Mouse (Mus musculus): Measurements from ENCODE around the gene Nabp2. TPM values are rescaled to one million over a fixed set of nuclear protein-coding genes. Genes with fewer than 3 reads are reported as not detected.

Gene Nabp2
- polyA plus RNA-seq (2014; fragmentation: Illumina TruSeq; extraction: RNeasy Lipid Tissue Mini Kit (QIAGEN cat#74804); ENCODE audit: low read depth, low replicate concordance): 32.8 TPM

DNA sequence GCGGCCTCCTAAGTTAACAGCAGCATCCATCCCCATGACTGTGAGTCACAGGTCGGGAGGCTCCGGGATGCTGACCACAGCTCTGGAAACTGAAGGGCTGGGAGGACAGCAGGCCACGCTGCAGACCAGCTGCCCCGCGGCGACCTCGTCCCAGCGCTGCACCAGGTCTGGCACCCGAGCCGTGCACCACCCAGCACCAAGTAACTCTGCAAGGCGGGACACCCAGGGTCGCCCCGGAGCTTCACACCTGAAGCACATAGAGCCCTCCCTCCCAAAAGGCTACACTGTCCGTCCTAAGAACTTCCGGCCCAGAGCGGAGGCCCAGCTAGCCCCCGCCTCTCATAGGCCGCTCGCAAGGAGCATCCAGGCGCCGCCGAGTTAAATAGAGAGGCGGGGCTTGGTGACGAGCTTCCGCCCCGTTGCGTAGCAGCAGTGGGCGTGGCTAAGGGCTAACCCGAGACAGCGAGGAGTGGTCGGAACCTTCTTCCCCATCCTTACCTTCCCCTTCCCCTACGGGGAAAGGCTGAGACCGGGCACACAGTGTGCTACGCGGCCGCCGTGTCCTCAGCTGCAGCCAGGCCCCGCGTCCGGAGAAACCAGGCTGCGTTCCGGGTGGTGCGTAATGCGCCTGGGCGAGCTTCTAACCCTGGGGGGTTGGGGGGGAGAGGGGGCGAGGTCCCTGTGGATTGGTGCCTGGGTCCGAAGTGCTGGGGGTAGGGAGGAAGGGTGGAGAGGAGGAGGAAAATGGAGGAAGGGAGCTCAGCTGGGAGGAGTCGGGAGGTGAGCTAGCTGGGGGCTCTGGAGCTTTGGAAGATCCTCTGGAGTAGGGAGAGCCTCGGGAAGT is at the start of gene Nabp2, which contains the start of gene Rnf41:
Gene Nabp2 (minus strand): TSS at position 282 of the 844 bp plus-strand sequence.
Gene Rnf41 (plus strand): TSS at position 447 of the 844 bp plus-strand sequence.

DNA sequence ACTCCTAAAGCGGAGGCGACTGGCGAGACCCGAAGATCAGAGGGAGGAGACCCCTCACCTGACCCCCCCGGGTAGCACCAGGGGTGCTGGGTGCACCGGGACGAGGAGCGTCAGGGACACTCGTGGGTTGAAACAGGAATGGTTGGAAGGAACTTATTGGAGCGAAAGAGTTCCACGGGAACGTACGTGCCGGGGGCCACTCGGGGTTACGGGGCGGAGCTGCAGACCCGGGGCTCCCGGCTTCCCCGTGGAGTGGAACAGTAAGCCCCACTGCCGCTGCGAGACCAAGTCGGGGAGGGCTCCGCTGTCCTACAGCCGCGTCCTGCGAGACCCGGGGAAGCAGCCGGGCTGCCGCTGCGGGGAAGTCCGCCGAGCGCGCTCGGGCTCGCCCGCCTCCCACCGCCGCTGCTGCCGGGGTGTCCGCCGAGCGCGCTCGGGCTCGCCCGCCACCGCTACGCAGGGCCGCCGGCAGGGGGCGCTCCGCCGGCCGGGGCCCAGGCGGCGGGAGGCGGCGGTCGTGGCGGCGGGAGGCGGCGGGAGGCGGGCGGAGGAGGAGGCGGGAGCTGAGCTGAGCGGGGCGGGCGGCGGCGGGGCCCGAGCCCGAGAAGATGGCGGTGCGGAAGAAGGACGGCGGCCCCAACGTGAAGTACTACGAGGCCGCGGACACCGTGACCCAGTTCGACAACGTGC is 47.6 kb upstream of the Nabp2 start, which contains the start of gene Smarcc2:
Gene Smarcc2 (plus strand): TSS at position 530 of the 690 bp plus-strand sequence.

GRCm38 (mm10) chr10:128401056-128401455 is 10.2 kb downstream of the Nabp2 start, which contains the start of gene Slc39a5:
Gene Slc39a5, minus strand, starts transcription at chr10:128401229.

DNA sequence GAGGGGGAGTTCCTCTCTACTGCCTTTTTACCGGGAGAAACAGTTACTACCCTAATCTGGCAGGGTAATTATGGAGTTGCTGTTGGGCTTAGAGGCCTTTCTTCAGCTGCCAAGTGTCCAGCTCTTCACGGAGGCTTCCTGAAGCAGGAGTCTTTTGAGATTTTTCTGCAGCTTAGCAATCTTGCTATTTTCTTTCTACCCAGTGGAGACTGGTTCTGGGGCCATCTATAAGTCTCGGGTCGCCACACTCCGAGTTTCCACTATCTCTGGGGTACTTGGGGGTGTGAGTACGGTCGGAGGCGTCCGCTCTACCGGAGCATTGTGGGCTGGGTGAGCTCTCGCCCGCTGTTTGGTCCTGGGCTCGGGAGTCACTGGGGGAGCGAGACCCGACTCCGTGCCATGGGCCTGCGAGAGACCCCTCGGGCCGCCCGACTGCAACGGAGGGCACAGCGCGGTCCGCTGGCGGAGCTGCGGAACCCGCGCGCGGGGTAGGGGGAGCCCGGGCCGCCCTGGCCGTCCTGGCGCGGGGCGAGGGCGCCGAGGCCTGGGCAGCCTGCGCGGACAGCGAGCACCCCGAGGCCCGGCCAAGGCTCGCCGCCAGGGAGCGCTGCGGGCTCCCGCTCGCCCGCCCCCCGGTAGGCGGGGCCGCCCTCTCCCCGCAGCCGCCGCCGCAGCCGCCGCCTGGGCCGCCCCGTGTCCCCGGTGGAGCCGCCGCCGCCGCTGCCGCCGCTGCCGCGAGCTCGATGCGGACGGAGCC is 34.7 kb downstream of the Nabp2 start, which contains the start of gene Ankrd52:
Gene Ankrd52 (plus strand): TSS at position 661 of the 757 bp plus-strand sequence.

DNA sequence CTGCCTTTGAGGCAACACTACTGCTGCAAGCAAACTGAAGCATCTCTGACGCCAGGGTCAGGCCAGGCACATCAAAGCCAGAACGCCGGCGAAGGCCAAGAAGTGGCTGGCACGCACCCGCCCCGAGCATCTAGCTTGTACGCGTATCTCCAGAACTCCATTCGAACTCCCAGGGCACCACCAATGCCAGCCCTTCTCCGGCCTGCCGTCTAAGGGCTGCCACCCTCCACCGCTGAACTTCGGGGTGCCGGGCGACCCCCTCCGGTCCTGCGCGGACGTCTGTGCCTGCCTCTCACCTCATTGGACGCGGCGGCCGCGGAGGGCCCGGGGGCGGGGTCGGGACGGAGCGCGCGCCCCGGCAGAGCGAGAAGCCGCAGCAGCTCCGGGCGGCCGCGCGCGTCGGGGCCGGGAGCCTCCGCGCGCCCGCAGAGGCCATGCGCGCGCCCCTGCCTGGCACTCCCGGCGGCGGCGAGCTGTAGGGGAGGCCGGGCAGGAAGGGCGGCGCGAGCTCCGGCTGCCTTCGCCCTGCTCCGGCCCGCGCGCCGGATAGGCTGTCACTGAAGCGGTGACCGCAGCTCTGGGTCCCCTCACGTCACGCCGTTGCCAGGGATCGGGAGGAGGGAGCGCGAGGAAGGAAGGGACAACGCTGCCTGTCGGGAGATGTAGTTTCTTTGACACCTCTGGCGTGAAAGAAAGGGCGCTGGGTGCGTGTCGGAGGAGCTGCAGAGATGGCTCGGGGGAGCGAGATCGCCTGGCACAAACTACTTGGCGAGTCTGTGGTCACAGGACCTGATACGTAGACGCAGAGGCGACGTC is 42.7 kb downstream of the Nabp2 start, which contains the start of gene Coq10a:
Gene Coq10a (minus strand): TSS at position 596 of the 816 bp plus-strand sequence.

Other genes with a start within 250 kb of the Nabp2 start
- gene Rbms2, start 231.2 kb downstream of the Nabp2 start, polyA plus RNA-seq (2014; fragmentation: Illumina TruSeq; extraction: RNeasy Lipid Tissue Mini Kit (QIAGEN cat#74804); ENCODE audit: low read depth, low replicate concordance): 27.8 TPM
- gene Gls2, start 217.0 kb downstream of the Nabp2 start, polyA plus RNA-seq (2014; fragmentation: Illumina TruSeq; extraction: RNeasy Lipid Tissue Mini Kit (QIAGEN cat#74804); ENCODE audit: low read depth, low replicate concordance): not detected
- 9.9 TPM for gene Spryd4, start 199.7 kb downstream of the Nabp2 start, polyA plus RNA-seq (2014; fragmentation: Illumina TruSeq; extraction: RNeasy Lipid Tissue Mini Kit (QIAGEN cat#74804); ENCODE audit: low read depth, low replicate concordance)
- not detected for gene Mip, start 185.7 kb downstream of the Nabp2 start, polyA plus RNA-seq (2014; fragmentation: Illumina TruSeq; extraction: RNeasy Lipid Tissue Mini Kit (QIAGEN cat#74804); ENCODE audit: low read depth, low replicate concordance)
- gene Timeless, start 179.4 kb downstream of the Nabp2 start, polyA plus RNA-seq (2014; fragmentation: Illumina TruSeq; extraction: RNeasy Lipid Tissue Mini Kit (QIAGEN cat#74804); ENCODE audit: low read depth, low replicate concordance): 1.7 TPM
- gene Apon, start 157.4 kb downstream of the Nabp2 start, polyA plus RNA-seq (2014; fragmentation: Illumina TruSeq; extraction: RNeasy Lipid Tissue Mini Kit (QIAGEN cat#74804); ENCODE audit: low read depth, low replicate concordance): not detected
- 7.3 TPM for gene Apof, start 142.8 kb downstream of the Nabp2 start, polyA plus RNA-seq (2014; fragmentation: Illumina TruSeq; extraction: RNeasy Lipid Tissue Mini Kit (QIAGEN cat#74804); ENCODE audit: low read depth, low replicate concordance)
- 16.5 TPM for gene Stat2, start 140.9 kb downstream of the Nabp2 start, polyA plus RNA-seq (2014; fragmentation: Illumina TruSeq; extraction: RNeasy Lipid Tissue Mini Kit (QIAGEN cat#74804); ENCODE audit: low read depth, low replicate concordance)
- not detected for gene Il23a, start 112.7 kb downstream of the Nabp2 start, polyA plus RNA-seq (2014; fragmentation: Illumina TruSeq; extraction: RNeasy Lipid Tissue Mini Kit (QIAGEN cat#74804); ENCODE audit: low read depth, low replicate concordance)
- 7.5 TPM for gene Pan2, start 108.2 kb downstream of the Nabp2 start, polyA plus RNA-seq (2014; fragmentation: Illumina TruSeq; extraction: RNeasy Lipid Tissue Mini Kit (QIAGEN cat#74804); ENCODE audit: low read depth, low replicate concordance)
- gene Cnpy2, start 89.0 kb downstream of the Nabp2 start, polyA plus RNA-seq (2014; fragmentation: Illumina TruSeq; extraction: RNeasy Lipid Tissue Mini Kit (QIAGEN cat#74804); ENCODE audit: low read depth, low replicate concordance): 51.6 TPM
- gene Cs, start 73.8 kb downstream of the Nabp2 start, polyA plus RNA-seq (2014; fragmentation: Illumina TruSeq; extraction: RNeasy Lipid Tissue Mini Kit (QIAGEN cat#74804); ENCODE audit: low read depth, low replicate concordance): 151 TPM
- gene Coq10a, start 42.5 kb downstream of the Nabp2 start, polyA plus RNA-seq (2014; fragmentation: Illumina TruSeq; extraction: RNeasy Lipid Tissue Mini Kit (QIAGEN cat#74804); ENCODE audit: low read depth, low replicate concordance): 19.6 TPM
- gene Ankrd52, start 34.4 kb downstream of the Nabp2 start, polyA plus RNA-seq (2014; fragmentation: Illumina TruSeq; extraction: RNeasy Lipid Tissue Mini Kit (QIAGEN cat#74804); ENCODE audit: low read depth, low replicate concordance): 14.8 TPM
- gene Slc39a5, start 10.3 kb downstream of the Nabp2 start, polyA plus RNA-seq (2014; fragmentation: Illumina TruSeq; extraction: RNeasy Lipid Tissue Mini Kit (QIAGEN cat#74804); ENCODE audit: low read depth, low replicate concordance): not detected
- gene Rnf41, start 165 bp upstream of the Nabp2 start, polyA plus RNA-seq (2014; fragmentation: Illumina TruSeq; extraction: RNeasy Lipid Tissue Mini Kit (QIAGEN cat#74804); ENCODE audit: low read depth, low replicate concordance): 13.8 TPM
- 50.5 TPM for gene Smarcc2, start 47.8 kb upstream of the Nabp2 start, polyA plus RNA-seq (2014; fragmentation: Illumina TruSeq; extraction: RNeasy Lipid Tissue Mini Kit (QIAGEN cat#74804); ENCODE audit: low read depth, low replicate concordance)
- gene Myl6, start 82.7 kb upstream of the Nabp2 start, polyA plus RNA-seq (2014; fragmentation: Illumina TruSeq; extraction: RNeasy Lipid Tissue Mini Kit (QIAGEN cat#74804); ENCODE audit: low read depth, low replicate concordance): 64.3 TPM
- gene Myl6b, start 87.2 kb upstream of the Nabp2 start, polyA plus RNA-seq (2014; fragmentation: Illumina TruSeq; extraction: RNeasy Lipid Tissue Mini Kit (QIAGEN cat#74804); ENCODE audit: low read depth, low replicate concordance): not detected
- 5.1 TPM for gene Esyt1, start 114.4 kb upstream of the Nabp2 start, polyA plus RNA-seq (2014; fragmentation: Illumina TruSeq; extraction: RNeasy Lipid Tissue Mini Kit (QIAGEN cat#74804); ENCODE audit: low read depth, low replicate concordance)
- gene Zc3h10, start 136.3 kb upstream of the Nabp2 start, polyA plus RNA-seq (2014; fragmentation: Illumina TruSeq; extraction: RNeasy Lipid Tissue Mini Kit (QIAGEN cat#74804); ENCODE audit: low read depth, low replicate concordance): 0.82 TPM
- 12.5 TPM for gene Rpl41, start 137.8 kb upstream of the Nabp2 start, polyA plus RNA-seq (2014; fragmentation: Illumina TruSeq; extraction: RNeasy Lipid Tissue Mini Kit (QIAGEN cat#74804); ENCODE audit: low read depth, low replicate concordance)
- 91.8 TPM for gene Pa2g4, start 154.5 kb upstream of the Nabp2 start, polyA plus RNA-seq (2014; fragmentation: Illumina TruSeq; extraction: RNeasy Lipid Tissue Mini Kit (QIAGEN cat#74804); ENCODE audit: low read depth, low replicate concordance)
- 2.4 TPM for gene Erbb3, start 178.2 kb upstream of the Nabp2 start, polyA plus RNA-seq (2014; fragmentation: Illumina TruSeq; extraction: RNeasy Lipid Tissue Mini Kit (QIAGEN cat#74804); ENCODE audit: low read depth, low replicate concordance)
- gene Rps26, start 215.3 kb upstream of the Nabp2 start, polyA plus RNA-seq (2014; fragmentation: Illumina TruSeq; extraction: RNeasy Lipid Tissue Mini Kit (QIAGEN cat#74804); ENCODE audit: low read depth, low replicate concordance): 12.2 TPM
- 1.5 TPM for gene Ikzf4, start 234.5 kb upstream of the Nabp2 start, polyA plus RNA-seq (2014; fragmentation: Illumina TruSeq; extraction: RNeasy Lipid Tissue Mini Kit (QIAGEN cat#74804); ENCODE audit: low read depth, low replicate concordance)

All from adrenal gland, adult 10 weeks (tissue).